Mouse (Mus musculus): ENCODE results near the gene Krt8. TPM values are rescaled to one million over a fixed set of nuclear protein-coding genes. Genes with fewer than 3 reads are reported as not detected.

The Krt8 gene
- total RNA-seq, 2 experiments from 2014 or later: 1.5 to 3.0 TPM

- peak; percentile 54 to 66 for DNase-seq
Measured at GRCm38 (mm10) chr15:101974083-101974845, 30.0 kb downstream of the Krt8 start.

- peak; percentile 91 to 99 for DNase-seq
Measured at GRCm38 (mm10) chr15:101973414-101974077, 30.7 kb downstream of the Krt8 start.

DNA sequence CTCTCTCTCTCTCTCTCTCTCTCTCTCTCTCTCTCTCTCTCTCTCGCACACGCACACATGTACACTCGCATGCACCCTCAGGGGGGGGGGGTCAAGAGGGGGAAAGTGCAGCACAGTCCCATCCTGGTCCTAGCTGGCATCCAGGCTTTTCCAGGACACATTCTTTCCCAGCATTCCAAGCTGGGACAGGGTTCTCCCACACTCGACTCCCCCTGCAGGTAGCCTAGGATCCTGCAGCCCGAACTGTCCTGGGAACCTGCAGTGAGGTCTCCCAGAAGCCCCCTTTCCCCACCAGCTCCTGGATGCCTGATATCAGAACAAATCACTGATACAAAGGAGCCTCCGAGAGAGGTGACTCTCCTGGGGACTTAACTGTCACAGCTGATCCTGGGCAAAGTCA lies 33.7 kb downstream of the Krt8 start:
- peak in 1 of 2 experiments; percentile 62 for DNase-seq

DNA sequence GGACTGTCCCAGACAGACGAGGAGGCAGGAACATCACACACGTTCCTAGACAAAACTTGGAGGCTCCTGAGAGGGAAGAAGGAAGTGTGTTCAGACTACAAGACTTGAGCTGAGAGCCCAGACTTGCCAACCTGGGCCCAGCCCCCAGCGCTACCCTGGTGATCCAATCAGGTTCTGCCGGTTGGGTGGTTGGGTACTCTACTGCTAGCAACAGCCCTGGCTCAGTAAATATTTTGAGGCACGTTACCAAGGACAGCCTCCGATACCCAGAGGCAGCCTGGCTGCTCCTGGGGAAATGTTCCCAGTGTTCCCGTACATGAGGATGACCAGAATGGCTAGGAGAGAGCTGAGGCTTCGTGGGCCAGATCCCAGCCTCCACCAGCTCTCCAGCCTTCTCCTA lies 37.5 kb downstream of the Krt8 start:
- DNase-seq: peak; percentile 49 to 51

GRCm38 (mm10) chr15:101958891-101959290 lies 45.4 kb downstream of the Krt8 start:
- DNase-seq: no peak

DNA sequence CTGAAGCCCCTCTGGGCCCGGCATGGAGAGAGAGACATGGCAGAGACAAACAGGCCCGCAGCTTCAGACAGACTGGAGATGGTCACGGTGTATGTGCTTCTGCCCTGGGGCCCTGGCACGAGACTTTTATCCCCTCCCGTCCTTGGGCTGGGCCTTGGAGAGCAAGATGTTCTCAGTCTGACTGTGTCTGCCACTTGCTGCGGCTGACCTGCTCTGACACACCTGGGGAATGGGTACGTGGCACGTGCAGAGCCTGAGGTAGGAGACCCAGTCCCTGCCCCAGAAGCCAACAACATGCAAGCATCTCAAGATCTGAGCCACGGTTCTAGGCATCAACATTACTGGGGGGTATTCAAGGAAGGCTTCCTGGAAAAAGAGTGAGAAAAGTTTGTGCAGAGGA lies 50.1 kb downstream of the Krt8 start, which contains the start of gene Krt78:
Gene Krt78 (minus strand): TSS at position 101 of the 400 bp plus-strand sequence.
- no peak for DNase-seq

- DNase-seq: no peak
Measured at GRCm38 (mm10) chr15:101952733-101953474, 51.4 kb downstream of the Krt8 start.

Other genes starting within 250 kb of the Krt8 start
- not detected for gene Krt72, start 218.0 kb downstream of the Krt8 start, total RNA-seq (2021)
- not detected for gene Krt73, start 202.1 kb downstream of the Krt8 start, total RNA-seq (2021)
- not detected for gene Krt2, start 186.3 kb downstream of the Krt8 start, total RNA-seq (2021)
- gene Krt1, start 153.7 kb downstream of the Krt8 start, total RNA-seq (2021): not detected
- gene Krt77, start 134.8 kb downstream of the Krt8 start, total RNA-seq (2021): not detected
- not detected for gene Krt76, start 111.6 kb downstream of the Krt8 start, total RNA-seq (2021)
- under 1 TPM in 1 of 2 experiments, not detected in 1; 0.33 TPM for gene Krt4, start 79.7 kb downstream of the Krt8 start, total RNA-seq (2021)
- gene Krt79, start 64.2 kb downstream of the Krt8 start, total RNA-seq (2021): not detected
- gene Krt78, start 50.2 kb downstream of the Krt8 start, total RNA-seq (2021): under 1 TPM in 1 of 2 experiments, not detected in 1; 0.07 TPM
- 1 to 10 TPM; 2.8 to 3.7 TPM for gene Krt18, start 23.7 kb upstream of the Krt8 start, total RNA-seq (2021)
- 100 to 1,000 TPM; 151 to 167 TPM for gene Eif4b, start 69.3 kb upstream of the Krt8 start, total RNA-seq (2021)
- gene Tns2, start 95.9 kb upstream of the Krt8 start, total RNA-seq (2021): 100 to 1,000 TPM; 109 to 123 TPM
- gene Spryd3, start 131.8 kb upstream of the Krt8 start, total RNA-seq (2021): 10 to 100 TPM; 14.4 to 15.3 TPM
- gene Igfbp6, start 139.9 kb upstream of the Krt8 start, total RNA-seq (2021): 10 to 100 TPM; 23.3 to 39.7 TPM
- not detected for gene Soat2, start 146.0 kb upstream of the Krt8 start, total RNA-seq (2021)
- 10 to 100 TPM; 30.6 to 31.5 TPM for gene Zfp740, start 198.8 kb upstream of the Krt8 start, total RNA-seq (2021)
- gene Csad, start 200.2 kb upstream of the Krt8 start, total RNA-seq (2021): 10 to 100 TPM; 17.0 to 22.6 TPM
- gene Itgb7, start 227.5 kb upstream of the Krt8 start, total RNA-seq (2021): 1 to 10 TPM; 2.9 to 9.9 TPM

Data from heart, adult 18-20 months (tissue).